Mouse (Mus musculus): Measurements from ENCODE around the gene Fhod1.

DNA sequence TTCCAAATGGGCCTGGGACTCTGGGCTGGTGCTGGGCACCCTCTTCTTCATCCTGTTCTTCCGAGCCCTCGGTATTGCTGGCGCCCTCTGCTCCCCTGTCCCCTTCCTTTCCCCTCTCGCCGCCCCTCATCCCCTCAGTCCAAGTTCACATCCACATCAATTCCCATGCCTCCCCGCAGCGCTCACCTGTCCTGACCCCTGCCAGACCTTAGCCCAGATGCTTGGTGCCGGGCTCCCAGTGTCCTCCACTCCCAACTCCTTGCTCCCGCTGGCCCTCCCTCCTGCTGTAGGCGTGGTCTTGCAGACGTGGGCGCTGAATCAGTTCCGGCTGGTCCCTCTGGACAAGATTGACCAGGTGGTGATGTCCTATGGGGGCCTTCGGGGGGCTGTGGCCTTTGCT lies 8.9 kb upstream of the Fhod1 start:
- TF ChIP-seq CTCF (conservative IDR thresholded peaks at IDR 0.05 in 1 of 2, IDR thresholded peaks at IDR 0.05 in 1 of 2; ENCODE audit: low read depth in 2 of 2, low read length in 2 of 2) (no peak), USF1 (IDR thresholded peaks at IDR 0.05; ENCODE audit: low read depth, low read length) (no peak), POLR2A (IDR thresholded peaks at IDR 0.05; ENCODE audit: low read depth, low read length) (no peak), E2F4 (IDR thresholded peaks at IDR 0.05; ENCODE audit: insufficient replicate concordance, low read depth, low read length) (no peak), EP300 (IDR thresholded peaks at IDR 0.05; ENCODE audit: low read length) (no peak), ZMIZ1 (IDR thresholded peaks at IDR 0.05; ENCODE audit: low read depth, low read length) (no peak), HCFC1 (IDR thresholded peaks at IDR 0.05; ENCODE audit: low read depth, low read length) (no peak), KAT2A (IDR thresholded peaks at IDR 0.05; ENCODE audit: insufficient replicate concordance, low read length) (no peak), PAX5 (IDR thresholded peaks at IDR 0.05; ENCODE audit: low read length) (no peak)

Measured in CH12.LX (cell line).